Mouse (Mus musculus): ENCODE measurements around the gene Slit3. TPM values are rescaled to one million over a fixed set of nuclear protein-coding genes. Genes with fewer than 3 reads are reported as not detected.

Slit3 gene
- total and polyA plus RNA-seq, 3 experiments: 0.76 TPM; not detected in 2

DNA sequence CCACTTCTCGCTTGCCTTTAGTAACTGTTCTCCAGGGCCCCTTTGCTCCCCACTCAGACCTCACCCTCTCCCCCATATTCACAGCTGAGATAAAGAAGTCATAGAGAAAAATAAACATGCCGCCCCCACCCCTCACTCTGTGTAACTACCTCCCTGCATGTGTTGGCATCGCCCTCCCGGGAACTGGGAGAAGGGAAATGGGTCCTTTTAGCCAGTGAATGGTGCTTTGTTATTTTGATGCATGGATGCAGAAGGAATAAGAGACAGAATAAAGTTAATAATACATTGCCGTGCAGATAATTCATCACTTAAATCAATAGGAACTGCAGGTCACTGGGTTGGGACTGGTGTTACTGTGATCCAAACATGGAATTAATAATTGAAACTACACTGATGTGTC lies 298.0 kb downstream of the Slit3 start:
- H3K27me3 ChIP-seq (ENCODE audit: insufficient read depth, low read length): no peaks in the 10 kb centered on the region
- no peaks in the 10 kb centered on the region for H3K36me3 ChIP-seq (replicated peaks)
- no peak for ATAC-seq (ENCODE audit: extremely low read depth, insufficient number of reproducible peaks, low FRiP score, poor library complexity, severe bottlenecking)
- H3K4me1 ChIP-seq (ENCODE audit: insufficient read depth, low read depth, low read length): no peaks in the 10 kb centered on the region
- TF ChIP-seq CTCF (IDR thresholded peaks at IDR 0.05; ENCODE audit: low read depth, low read length) (no peak), TAL1 (conservative IDR thresholded peaks at IDR 0.05; ENCODE audit: low read depth, low read length) (no peak), POLR2AphosphoS5 (IDR thresholded peaks at IDR 0.05; ENCODE audit: insufficient replicate concordance, low read depth, low read length) (no peak), GATA1 (IDR thresholded peaks at IDR 0.05; ENCODE audit: borderline replicate concordance, low read length) (no peak), GATA2 (IDR thresholded peaks at IDR 0.05; ENCODE audit: borderline replicate concordance, low read depth, low read length) (no peak)
- no peak overlapping the region for H3K4me3 ChIP-seq (ENCODE audit: low read depth, low read length)
- DNase-seq (ENCODE audit: low spot score): no peak
- H3K9me3 ChIP-seq (replicated peaks): peaks cover 59% of the 10 kb centered on the region

DNA sequence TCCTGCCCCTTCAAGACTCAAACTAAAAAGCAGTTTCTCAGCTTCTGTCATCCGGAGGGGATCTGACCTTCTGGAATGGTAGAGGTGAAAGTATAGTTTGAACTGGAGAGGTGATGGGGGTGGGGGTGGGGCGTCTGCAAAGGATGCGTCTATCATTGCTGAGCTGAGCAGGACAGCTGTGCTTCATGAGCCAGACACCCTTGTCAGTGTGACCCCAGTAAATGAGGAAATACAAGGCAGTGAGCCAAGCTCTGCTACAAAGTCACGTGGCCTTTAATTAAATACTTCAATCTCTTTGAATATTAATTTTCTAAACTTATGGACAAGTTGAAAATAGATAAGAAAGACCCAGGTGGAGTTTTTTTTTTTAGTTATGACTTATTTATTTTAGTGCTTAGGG lies 300.7 kb downstream of the Slit3 start:
- Histone ChIP-seq H3K4me1 (ENCODE audit: insufficient read depth, low read depth, low read length) (no peaks in the 10 kb centered on the region), H3K9me3 (replicated peaks) (peaks cover 55% of the 10 kb centered on the region), H3K27me3 (ENCODE audit: insufficient read depth, low read length) (no peaks in the 10 kb centered on the region), H3K36me3 (replicated peaks) (no peaks in the 10 kb centered on the region), H3K4me3 (ENCODE audit: low read depth, low read length) (no peak overlapping the region)
- ATAC-seq (ENCODE audit: extremely low read depth, insufficient number of reproducible peaks, low FRiP score, poor library complexity, severe bottlenecking): no peak
- TF ChIP-seq TAL1 (conservative IDR thresholded peaks at IDR 0.05; ENCODE audit: low read depth, low read length): no peak
- no peak for DNase-seq (ENCODE audit: low spot score)

DNA sequence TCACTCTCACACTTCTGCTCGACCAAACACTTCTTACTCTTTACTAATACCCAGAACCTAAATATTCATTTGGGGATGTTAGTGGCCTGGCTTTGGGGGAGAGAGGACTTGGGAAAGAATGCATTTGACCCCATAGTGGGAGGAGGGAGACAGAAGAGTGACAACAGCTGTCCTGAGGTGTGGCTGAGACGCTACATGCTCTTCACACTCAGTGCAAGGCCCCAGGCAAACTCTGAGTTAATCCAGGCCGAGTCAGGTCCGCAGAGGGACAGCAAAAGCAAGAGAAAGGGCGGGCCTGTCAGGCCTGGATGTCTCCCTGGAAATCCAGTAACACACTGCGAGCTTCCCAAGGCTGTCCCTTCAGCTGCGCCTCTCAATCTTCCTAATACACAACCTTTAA lies 307.0 kb downstream of the Slit3 start:
- H3K4me1 ChIP-seq (ENCODE audit: insufficient read depth, low read depth, low read length): no peaks in the 10 kb centered on the region
- no peaks in the 10 kb centered on the region for H3K27me3 ChIP-seq (ENCODE audit: insufficient read depth, low read length)
- TF ChIP-seq GATA1 (IDR thresholded peaks at IDR 0.05; ENCODE audit: borderline replicate concordance, low read length) (no peak), CTCF (IDR thresholded peaks at IDR 0.05; ENCODE audit: low read depth, low read length) (no peak), POLR2AphosphoS5 (IDR thresholded peaks at IDR 0.05; ENCODE audit: insufficient replicate concordance, low read depth, low read length) (no peak), GATA2 (IDR thresholded peaks at IDR 0.05; ENCODE audit: borderline replicate concordance, low read depth, low read length) (no peak), TAL1 (conservative IDR thresholded peaks at IDR 0.05; ENCODE audit: low read depth, low read length) (no peak)
- no peak overlapping the region for H3K4me3 ChIP-seq (ENCODE audit: low read depth, low read length)
- ATAC-seq (ENCODE audit: extremely low read depth, insufficient number of reproducible peaks, low FRiP score, poor library complexity, severe bottlenecking): no peak
- no peaks in the 10 kb centered on the region for H3K36me3 ChIP-seq (replicated peaks)
- DNase-seq (ENCODE audit: low spot score): no peak
- peaks cover 52% of the 10 kb centered on the region for H3K9me3 ChIP-seq (replicated peaks)

DNA sequence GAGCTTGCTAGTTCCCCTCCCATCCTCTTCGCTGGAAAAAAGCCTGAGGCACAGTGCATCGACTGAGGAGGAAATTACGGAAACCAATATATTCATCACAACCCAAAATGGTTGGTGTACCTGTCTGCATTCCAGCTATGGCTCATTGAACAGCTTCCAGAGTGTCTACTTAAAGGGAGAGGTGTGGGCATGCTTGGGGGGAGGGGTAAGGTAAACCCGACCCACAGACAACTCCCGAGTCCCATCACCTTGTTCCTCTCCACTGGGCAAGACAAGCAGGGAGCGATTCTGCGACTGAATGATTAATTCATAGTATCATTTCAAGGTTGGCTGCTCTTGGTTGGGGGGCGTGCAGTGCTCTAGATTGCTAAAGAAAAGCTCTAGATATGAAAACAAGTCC lies 310.1 kb downstream of the Slit3 start:
- H3K4me1 ChIP-seq (ENCODE audit: insufficient read depth, low read depth, low read length): no peaks in the 10 kb centered on the region
- H3K4me3 ChIP-seq (ENCODE audit: low read depth, low read length): no peak overlapping the region
- TF ChIP-seq GATA1 (IDR thresholded peaks at IDR 0.05; ENCODE audit: borderline replicate concordance, low read length) (no peak), CTCF (IDR thresholded peaks at IDR 0.05; ENCODE audit: low read depth, low read length) (no peak), GATA2 (IDR thresholded peaks at IDR 0.05; ENCODE audit: borderline replicate concordance, low read depth, low read length) (no peak), TAL1 (conservative IDR thresholded peaks at IDR 0.05; ENCODE audit: low read depth, low read length) (no peak), POLR2AphosphoS5 (IDR thresholded peaks at IDR 0.05; ENCODE audit: insufficient replicate concordance, low read depth, low read length) (no peak)
- H3K9me3 ChIP-seq (replicated peaks): peaks cover 57% of the 10 kb centered on the region
- DNase-seq (ENCODE audit: low spot score) (no peak), ATAC-seq (ENCODE audit: extremely low read depth, insufficient number of reproducible peaks, low FRiP score, poor library complexity, severe bottlenecking) (no peak)
- no peaks in the 10 kb centered on the region for H3K27me3 ChIP-seq (ENCODE audit: insufficient read depth, low read length)
- H3K36me3 ChIP-seq (replicated peaks): no peaks in the 10 kb centered on the region

DNA sequence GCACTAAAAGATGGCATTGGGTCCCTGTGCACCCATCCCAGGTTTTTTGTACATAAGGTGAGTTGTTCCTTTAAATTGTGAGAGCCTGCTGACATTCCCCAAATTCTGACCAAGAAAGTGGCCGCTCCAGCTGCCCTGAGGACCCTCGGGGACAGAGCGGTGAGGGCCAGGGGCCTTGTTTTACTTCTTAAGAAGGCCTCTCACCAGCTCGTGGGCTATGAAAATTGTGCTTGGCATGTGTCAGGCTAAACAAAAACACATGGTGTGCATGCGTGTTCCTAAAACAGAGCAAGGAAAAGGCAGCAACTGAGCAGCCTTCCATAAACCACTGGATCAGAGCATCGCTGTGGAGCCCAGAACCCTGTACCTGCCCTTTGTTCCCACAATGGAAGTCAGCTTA lies 316.5 kb downstream of the Slit3 start:
- H3K4me1 ChIP-seq (ENCODE audit: insufficient read depth, low read depth, low read length): no peaks in the 10 kb centered on the region
- DNase-seq (ENCODE audit: low spot score) (no peak), ATAC-seq (ENCODE audit: extremely low read depth, insufficient number of reproducible peaks, low FRiP score, poor library complexity, severe bottlenecking) (no peak)
- no peak overlapping the region for H3K4me3 ChIP-seq (ENCODE audit: low read depth, low read length)
- no peaks in the 10 kb centered on the region for H3K36me3 ChIP-seq (replicated peaks)
- no peaks in the 10 kb centered on the region for H3K27me3 ChIP-seq (ENCODE audit: insufficient read depth, low read length)
- no peak for TF ChIP-seq GATA2 (IDR thresholded peaks at IDR 0.05; ENCODE audit: borderline replicate concordance, low read depth, low read length)
- no peak for TF ChIP-seq TAL1 (conservative IDR thresholded peaks at IDR 0.05; ENCODE audit: low read depth, low read length)
- no peak for TF ChIP-seq GATA1 (IDR thresholded peaks at IDR 0.05; ENCODE audit: borderline replicate concordance, low read length)
- no peak for TF ChIP-seq CTCF (IDR thresholded peaks at IDR 0.05; ENCODE audit: low read depth, low read length)
- no peak for TF ChIP-seq POLR2AphosphoS5 (IDR thresholded peaks at IDR 0.05; ENCODE audit: insufficient replicate concordance, low read depth, low read length)
- peaks cover 58% of the 10 kb centered on the region for H3K9me3 ChIP-seq (replicated peaks)

DNA sequence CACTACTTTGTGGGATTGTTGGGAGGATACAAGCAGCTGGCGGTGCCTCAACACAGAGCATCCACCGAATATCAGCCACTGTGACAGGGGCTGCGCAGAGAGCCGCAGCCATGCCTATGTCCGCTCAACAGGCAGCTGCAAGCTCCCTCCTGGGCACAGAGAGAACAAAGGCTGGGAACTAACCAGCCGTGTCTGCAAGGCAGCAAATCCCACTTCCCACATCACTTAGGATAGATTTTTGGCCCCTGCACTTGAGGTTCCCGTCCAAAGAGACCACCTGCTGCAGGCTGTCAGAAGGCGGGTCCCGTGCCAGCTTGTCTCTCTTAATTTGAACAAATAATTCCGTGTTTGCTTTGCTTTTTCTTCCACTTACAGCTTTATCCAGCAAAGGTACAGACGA lies 319.2 kb downstream of the Slit3 start:
- H3K4me3 ChIP-seq (ENCODE audit: low read depth, low read length): no peak overlapping the region
- no peaks in the 10 kb centered on the region for H3K4me1 ChIP-seq (ENCODE audit: insufficient read depth, low read depth, low read length)
- TF ChIP-seq GATA2 (IDR thresholded peaks at IDR 0.05; ENCODE audit: borderline replicate concordance, low read depth, low read length): no peak
- H3K9me3 ChIP-seq (replicated peaks): peaks cover 55% of the 10 kb centered on the region
- DNase-seq (ENCODE audit: low spot score) (no peak), ATAC-seq (ENCODE audit: extremely low read depth, insufficient number of reproducible peaks, low FRiP score, poor library complexity, severe bottlenecking) (no peak)
- no peaks in the 10 kb centered on the region for H3K27me3 ChIP-seq (ENCODE audit: insufficient read depth, low read length)
- no peaks in the 10 kb centered on the region for H3K36me3 ChIP-seq (replicated peaks)

DNA sequence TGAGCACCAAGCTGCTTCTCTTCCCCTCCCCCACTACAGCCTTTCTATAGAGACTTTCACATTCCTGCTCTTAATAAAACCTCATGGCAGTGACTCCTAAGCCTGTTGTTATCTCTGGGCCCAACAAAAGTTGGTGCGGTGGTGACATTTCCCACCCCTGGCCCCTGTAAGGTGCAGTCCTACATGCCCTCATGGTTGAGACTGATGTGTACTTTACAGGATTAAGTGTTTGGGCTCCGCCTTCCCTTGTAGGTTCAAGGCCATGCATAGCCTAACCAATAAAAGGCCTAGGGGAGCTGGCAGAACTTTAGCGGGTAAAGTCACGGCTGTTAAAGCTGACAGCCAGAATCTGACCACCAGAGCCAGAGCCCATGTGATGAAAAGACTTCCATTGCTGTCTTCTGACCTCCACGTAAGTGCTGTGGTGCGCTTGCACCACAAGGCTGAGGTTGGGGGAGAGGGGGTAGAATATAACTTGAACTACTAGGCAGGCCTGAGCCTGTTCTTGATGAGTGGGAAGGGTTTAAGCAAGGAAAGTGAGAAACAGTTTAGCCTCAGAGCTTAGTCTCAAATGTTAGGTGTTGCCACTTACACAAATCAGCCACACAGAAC lies 323.6 kb downstream of the Slit3 start:
- ATAC-seq (ENCODE audit: extremely low read depth, insufficient number of reproducible peaks, low FRiP score, poor library complexity, severe bottlenecking) (no peak), DNase-seq (ENCODE audit: low spot score) (no peak)
- TF ChIP-seq GATA2 (IDR thresholded peaks at IDR 0.05; ENCODE audit: borderline replicate concordance, low read depth, low read length) (no peak), TAL1 (conservative IDR thresholded peaks at IDR 0.05; ENCODE audit: low read depth, low read length) (no peak), POLR2AphosphoS5 (IDR thresholded peaks at IDR 0.05; ENCODE audit: insufficient replicate concordance, low read depth, low read length) (no peak), GATA1 (IDR thresholded peaks at IDR 0.05; ENCODE audit: borderline replicate concordance, low read length) (no peak), CTCF (IDR thresholded peaks at IDR 0.05; ENCODE audit: low read depth, low read length) (no peak)
- Histone ChIP-seq H3K36me3 (replicated peaks) (no peaks in the 10 kb centered on the region), H3K9me3 (replicated peaks) (peaks cover 67% of the 10 kb centered on the region), H3K27me3 (ENCODE audit: insufficient read depth, low read length) (no peaks in the 10 kb centered on the region), H3K4me3 (ENCODE audit: low read depth, low read length) (no peak overlapping the region), H3K4me1 (ENCODE audit: insufficient read depth, low read depth, low read length) (no peaks in the 10 kb centered on the region)

Measured in G1E (cell line).